Mouse (Mus musculus): ENCODE results near the gene Sucnr1. TPM values are rescaled to one million over a fixed set of nuclear protein-coding genes. Genes with fewer than 3 reads are reported as not detected.

Gene Sucnr1
- total and polyA plus RNA-seq, 2 experiments = 27.1 to 45.3 TPM

- peaks cover 3% of the 10 kb centered on the region for H3K36me3 ChIP-seq (ENCODE audit: control insufficient read depth, insufficient read depth, low read length)
- H3K79me2 ChIP-seq (ENCODE audit: control insufficient read depth, insufficient read depth, low read length) = no peaks in the 10 kb centered on the region
- H3K4me1 ChIP-seq (ENCODE audit: control insufficient read depth, insufficient read depth, low read length) = peaks cover 16% of the 10 kb centered on the region
- WGBS = 36% methylated on average over 8 of the region's 8 CpGs
- TF ChIP-seq CTCF (IDR thresholded peaks at IDR 0.05; ENCODE audit: low read depth, low read length) = no peak
- no peak for TF ChIP-seq POLR2A (IDR thresholded peaks at IDR 0.05; ENCODE audit: extremely low read depth, insufficient read depth, low read length)
- H3K9ac ChIP-seq (ENCODE audit: low read depth, low read length) = no peak overlapping the region
- H3K27ac ChIP-seq (replicated peaks; ENCODE audit: insufficient read depth, low read depth, low read length) = peak overlapping the region; percentile 1
- peak; percentile 85 for DNase-seq (ENCODE audit: extremely low read depth, low read depth, low spot score)
- no peaks in the 10 kb centered on the region for H3K27me3 ChIP-seq (ENCODE audit: control insufficient read depth, insufficient read depth, low read length)
- H3K4me3 ChIP-seq (ENCODE audit: insufficient read depth, low read depth, low read length) = no peak overlapping the region
Measured at GRCm38 (mm10) chr3:60091321-60091720, 9.7 kb downstream of the Sucnr1 start.

DNA sequence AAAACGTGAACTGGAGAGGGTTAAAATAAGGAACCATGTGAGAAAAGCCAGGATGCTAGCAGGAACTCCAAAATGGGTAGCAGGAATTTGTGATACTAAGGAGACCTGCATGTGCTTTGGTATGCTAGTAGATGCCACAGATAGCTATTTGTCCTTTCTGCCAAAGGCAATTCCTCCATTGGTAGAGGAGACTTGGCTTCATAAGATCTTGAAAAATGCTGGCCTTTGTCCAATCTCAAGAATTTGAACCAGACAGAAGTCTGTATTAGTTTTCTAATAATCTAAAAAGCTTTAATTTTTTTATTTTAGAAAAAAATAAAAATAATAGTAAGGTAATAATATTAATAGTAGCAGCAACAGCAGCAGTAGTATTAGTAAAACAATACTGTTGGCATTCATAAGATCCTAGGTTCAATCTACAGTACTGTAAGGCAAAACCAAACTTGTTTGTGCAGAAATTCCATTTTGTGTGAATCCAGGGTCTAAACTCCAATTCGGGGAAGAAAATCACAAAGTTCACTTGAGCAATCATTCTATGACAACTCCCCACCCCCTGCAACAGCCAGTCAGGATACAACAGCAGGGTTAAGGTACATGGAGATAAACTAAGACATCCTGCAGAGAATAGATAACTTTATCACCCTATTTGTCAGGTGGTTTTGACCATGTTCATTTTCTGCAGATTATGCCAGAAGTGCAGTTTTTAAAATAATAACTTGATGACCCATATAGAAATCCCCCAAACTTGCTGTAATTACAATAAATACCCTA, 12.9 kb downstream of the Sucnr1 start:
- Histone ChIP-seq H3K27me3 (ENCODE audit: control insufficient read depth, insufficient read depth, low read length) (no peaks in the 10 kb centered on the region), H3K36me3 (ENCODE audit: control insufficient read depth, insufficient read depth, low read length) (no peaks in the 10 kb centered on the region), H3K79me2 (ENCODE audit: control insufficient read depth, insufficient read depth, low read length) (no peaks in the 10 kb centered on the region), H3K4me3 (ENCODE audit: insufficient read depth, low read depth, low read length) (no peak overlapping the region), H3K27ac (replicated peaks; ENCODE audit: insufficient read depth, low read depth, low read length) (peak overlapping the region; percentile 89), H3K4me1 (ENCODE audit: control insufficient read depth, insufficient read depth, low read length) (peaks cover 30% of the 10 kb centered on the region), H3K9ac (ENCODE audit: low read depth, low read length) (no peak overlapping the region)
- TF ChIP-seq POLR2A (IDR thresholded peaks at IDR 0.05; ENCODE audit: extremely low read depth, insufficient read depth, low read length) (no peak), CTCF (IDR thresholded peaks at IDR 0.05; ENCODE audit: low read depth, low read length) (no peak)
- 38% methylated on average over 2 of the region's 2 CpGs for WGBS
- DNase-seq (ENCODE audit: extremely low read depth, low read depth, low spot score) = peak; percentile 100

- Histone ChIP-seq H3K4me1 (ENCODE audit: control insufficient read depth, insufficient read depth, low read length) (peaks cover 25% of the 10 kb centered on the region), H3K4me3 (ENCODE audit: insufficient read depth, low read depth, low read length) (no peak overlapping the region), H3K36me3 (ENCODE audit: control insufficient read depth, insufficient read depth, low read length) (no peaks in the 10 kb centered on the region), H3K27ac (replicated peaks; ENCODE audit: insufficient read depth, low read depth, low read length) (peak overlapping the region; percentile 64), H3K79me2 (ENCODE audit: control insufficient read depth, insufficient read depth, low read length) (no peaks in the 10 kb centered on the region), H3K27me3 (ENCODE audit: control insufficient read depth, insufficient read depth, low read length) (no peaks in the 10 kb centered on the region), H3K9ac (ENCODE audit: low read depth, low read length) (no peak overlapping the region)
- no peak for DNase-seq (ENCODE audit: extremely low read depth, low read depth, low spot score)
- TF ChIP-seq POLR2A (IDR thresholded peaks at IDR 0.05; ENCODE audit: extremely low read depth, insufficient read depth, low read length) (no peak), CTCF (IDR thresholded peaks at IDR 0.05; ENCODE audit: low read depth, low read length) (no peak)
- 87% methylated on average over 3 of the region's 3 CpGs for WGBS
Measured at GRCm38 (mm10) chr3:60096941-60097340, 15.3 kb downstream of the Sucnr1 start.

GRCm38 (mm10) chr3:60097485-60097884, 15.8 kb downstream of the Sucnr1 start:
- 21% methylated on average over 2 of the region's 2 CpGs for WGBS

GRCm38 (mm10) chr3:60098521-60098920, 16.9 kb downstream of the Sucnr1 start:
- Histone ChIP-seq H3K79me2 (ENCODE audit: control insufficient read depth, insufficient read depth, low read length) (no peaks in the 10 kb centered on the region), H3K4me3 (ENCODE audit: insufficient read depth, low read depth, low read length) (no peak overlapping the region), H3K27ac (replicated peaks; ENCODE audit: insufficient read depth, low read depth, low read length) (peak overlapping the region; percentile 89), H3K36me3 (ENCODE audit: control insufficient read depth, insufficient read depth, low read length) (no peaks in the 10 kb centered on the region), H3K4me1 (ENCODE audit: control insufficient read depth, insufficient read depth, low read length) (peaks cover 28% of the 10 kb centered on the region), H3K27me3 (ENCODE audit: control insufficient read depth, insufficient read depth, low read length) (no peaks in the 10 kb centered on the region), H3K9ac (ENCODE audit: low read depth, low read length) (peak overlapping the region; percentile 44; the same call in 1 of the 2 replicates)
- TF ChIP-seq CTCF (IDR thresholded peaks at IDR 0.05; ENCODE audit: low read depth, low read length) (no peak), POLR2A (IDR thresholded peaks at IDR 0.05; ENCODE audit: extremely low read depth, insufficient read depth, low read length) (no peak)
- WGBS = 21% methylated on average over 1 of the region's 1 CpGs
- DNase-seq (ENCODE audit: extremely low read depth, low read depth, low spot score) = peak; percentile 98

More at GRCm38 (mm10) chr3:60097485-60097884, 15.8 kb downstream of the Sucnr1 start:
- H3K4me3 ChIP-seq (ENCODE audit: insufficient read depth, low read depth, low read length) = no peak overlapping the region
- H3K27ac ChIP-seq (replicated peaks; ENCODE audit: insufficient read depth, low read depth, low read length) = peak overlapping the region; percentile 91
- H3K36me3 ChIP-seq (ENCODE audit: control insufficient read depth, insufficient read depth, low read length) = no peaks in the 10 kb centered on the region
- H3K79me2 ChIP-seq (ENCODE audit: control insufficient read depth, insufficient read depth, low read length) = no peaks in the 10 kb centered on the region
- peaks cover 25% of the 10 kb centered on the region for H3K4me1 ChIP-seq (ENCODE audit: control insufficient read depth, insufficient read depth, low read length)
- TF ChIP-seq POLR2A (IDR thresholded peaks at IDR 0.05; ENCODE audit: extremely low read depth, insufficient read depth, low read length) = no peak
- no peak for TF ChIP-seq CTCF (IDR thresholded peaks at IDR 0.05; ENCODE audit: low read depth, low read length)
- no peak overlapping the region for H3K9ac ChIP-seq (ENCODE audit: low read depth, low read length)
- DNase-seq (ENCODE audit: extremely low read depth, low read depth, low spot score) = peak; percentile 70
- H3K27me3 ChIP-seq (ENCODE audit: control insufficient read depth, insufficient read depth, low read length) = no peaks in the 10 kb centered on the region

Data from liver, adult 2 months (tissue).